Mouse (Mus musculus) G1E (cell line): ENCODE data around the gene Casr. TPM values are rescaled to one million over a fixed set of nuclear protein-coding genes. Genes with fewer than 3 reads are reported as not detected.
A peak's percentile ranks its signal among the peaks of the same experiment; 100 is the strongest.

Experiments
- ATAC-seq: 2 replicates; pipeline ENCODE4 v1.8.0; 2016; ENCODE audit warnings: mild to moderate bottlenecking; ENCODE audit not compliant: insufficient number of reproducible peaks, poor library complexity, low FRiP score, severe bottlenecking; ENCODE audit errors: extremely low read depth
- DNase-seq: peaks from one replicate; pipeline ENCODE4 v3.0.0; 2012; ENCODE audit warnings: low spot score
- H3K27me3 ChIP-seq: 2 replicates; pipeline ENCODE4 v1.6.1; 2012; ENCODE audit warnings: mild to moderate bottlenecking, low read length, inconsistent platforms; ENCODE audit not compliant: insufficient read depth
- H3K36me3 ChIP-seq: replicated peaks from 2 replicates; pipeline ENCODE3; 2012; ENCODE audit warnings: mild to moderate bottlenecking, inconsistent platforms
- H3K4me1 ChIP-seq: 2 replicates; pipeline ENCODE4 v1.6.1; 2012; ENCODE audit warnings: low read depth, low read length, inconsistent platforms, mixed read lengths; ENCODE audit not compliant: insufficient read depth
- H3K4me3 ChIP-seq: 2 replicates; pipeline ENCODE4 v1.5.1; 2012; ENCODE audit warnings: low read depth, mild to moderate bottlenecking, inconsistent platforms, low read length, moderate library complexity, mixed read lengths
- H3K9me3 ChIP-seq: replicated peaks from 2 replicates; pipeline ENCODE4 v1.6.1; 2012; ENCODE audit warnings: inconsistent platforms
- CTCF ChIP-seq: IDR thresholded peaks from 2 replicates; pipeline ENCODE4 v1.5.1; 2012; ENCODE audit warnings: low read depth, low read length, inconsistent platforms, mixed read lengths
- GATA1 ChIP-seq: IDR thresholded peaks from 2 replicates; pipeline ENCODE4 v1.6.1; 2012; ENCODE audit warnings: borderline replicate concordance, low read length, inconsistent platforms, mixed read lengths
- GATA2 ChIP-seq: IDR thresholded peaks from 2 replicates; pipeline ENCODE4 v1.6.1; 2012; ENCODE audit warnings: low read depth, low read length, inconsistent platforms, borderline replicate concordance
- POLR2AphosphoS5 ChIP-seq: IDR thresholded peaks from 2 replicates; pipeline ENCODE4 v1.6.1; 2012; ENCODE audit warnings: low read depth, low read length, inconsistent platforms; ENCODE audit not compliant: insufficient replicate concordance
- TAL1 ChIP-seq: conservative IDR thresholded peaks from 2 replicates; pipeline ENCODE4 v1.6.1; 2012; ENCODE audit warnings: low read depth, low read length, inconsistent platforms, mixed read lengths
- polyA plus RNA-seq: library from polyadenylated mRNA; stranded (reverse); fragments of >175 nt; gene quantifications from 2 replicates; pipeline ENCODE4 v1.2.3, GENCODE M21; 2012
- total RNA-seq, 2 experiments: library from RNA; stranded (forward) in 1 of 2; stranded (reverse) in 1 of 2; fragments of 200-1000 nt in 1 of 2; fragments of >200 nt in 1 of 2; fragmentation: Nextera tagmentation in 1 of 2; gene quantifications; 2 replicates each; pipeline ENCODE4 v1.2.3; 2014 to 2017

The Casr gene
- total RNA-seq (2014; fragmentation: Nextera tagmentation) (not detected in 2 replicates), total RNA-seq (2017) (0.06 and 0.44 TPM in 2 replicates), polyA plus RNA-seq (not detected in 2 replicates)

DNA sequence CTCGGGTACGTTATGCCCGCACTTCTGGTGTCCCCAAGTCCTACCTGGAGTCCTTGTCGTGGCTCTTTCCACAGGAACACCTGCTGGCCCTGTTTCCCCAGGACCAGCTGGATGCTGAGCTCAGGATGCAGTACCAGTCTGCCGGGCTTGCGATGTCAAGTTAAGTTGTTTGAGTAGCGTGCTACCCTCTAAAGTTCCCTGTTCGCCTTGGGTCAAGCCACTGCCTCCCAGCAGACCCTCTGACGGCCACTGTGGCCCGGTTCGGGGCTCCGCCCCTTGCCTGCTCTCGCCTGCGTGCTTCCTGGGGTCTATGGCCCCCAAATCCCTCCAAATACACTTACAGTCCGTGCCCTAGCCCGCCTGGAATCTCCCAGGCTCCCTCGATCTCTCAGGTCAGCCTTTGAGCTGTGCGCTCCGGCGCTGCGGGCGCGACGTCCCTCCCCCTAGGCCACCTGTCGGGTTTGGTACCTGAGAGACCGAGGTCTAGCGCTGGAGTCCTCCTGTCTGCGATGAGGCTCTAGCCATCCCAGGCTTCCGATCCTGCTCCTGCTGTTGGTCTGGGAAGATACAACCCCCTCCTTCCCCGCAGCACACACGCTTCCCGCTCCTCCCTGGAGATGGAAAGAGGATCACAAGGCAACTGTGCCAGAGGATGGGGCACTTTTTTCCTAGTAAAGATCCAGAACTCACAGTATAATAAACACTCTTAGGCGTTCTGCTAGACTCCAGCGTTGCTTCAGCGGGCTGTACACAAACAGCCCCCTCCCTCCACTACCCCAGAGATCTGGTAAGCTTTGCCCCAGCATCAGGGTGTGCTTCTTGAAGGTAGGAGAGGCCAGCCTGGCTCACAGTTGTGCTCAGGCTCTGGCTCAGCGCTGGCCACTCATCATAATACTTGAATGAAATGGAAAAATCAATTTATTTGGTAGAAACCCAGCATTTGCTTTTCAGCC, at the start of gene Casr:
Casr (minus strand) TSS at position 756 of the 953 bp plus-strand sequence.
- no peaks in the 10 kb centered on the region for H3K36me3 ChIP-seq
- H3K27me3 ChIP-seq, result peaks cover 6% of the 10 kb centered on the region; the same call in 1 of the 2 replicates
- DNase-seq (no peak), ATAC-seq (no peak)
- no peak within 1 kb of the TSS for H3K4me3 ChIP-seq
- H3K4me1 ChIP-seq, result no peaks in the 10 kb centered on the region
- no peak for TF ChIP-seq TAL1
- TF ChIP-seq GATA2, result no peak
- TF ChIP-seq CTCF, result no peak
- TF ChIP-seq GATA1, result no peak
- no peak for TF ChIP-seq POLR2AphosphoS5
- H3K9me3 ChIP-seq, result no peaks in the 10 kb centered on the region

DNA sequence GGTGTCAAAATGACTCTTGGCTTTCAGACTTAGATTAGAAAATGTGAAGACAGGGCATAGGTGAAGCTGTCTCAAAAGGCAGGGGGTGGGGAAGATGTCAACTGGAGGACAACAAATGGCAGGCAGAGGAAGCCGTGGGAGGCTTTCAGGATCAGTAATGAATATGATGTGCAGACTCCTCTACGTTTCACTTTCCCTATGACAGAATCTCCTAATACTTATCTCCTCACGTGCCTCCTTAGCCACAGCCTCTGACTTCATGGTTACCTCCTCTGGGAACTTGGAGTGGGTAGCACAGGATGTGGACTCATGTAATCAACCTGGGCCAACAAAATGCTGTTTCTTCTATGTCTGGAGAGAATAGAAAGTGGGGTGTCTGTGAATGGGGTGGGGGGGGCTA, 40.7 kb upstream of the Casr start:
- H3K27me3 ChIP-seq, result no peaks in the 10 kb centered on the region; the same call in 1 of the 2 replicates
- H3K9me3 ChIP-seq, result no peaks in the 10 kb centered on the region
- no peaks in the 10 kb centered on the region for H3K4me1 ChIP-seq
- ATAC-seq (no peak), DNase-seq (no peak)
- no peak overlapping the region for H3K4me3 ChIP-seq
- TF ChIP-seq POLR2AphosphoS5 (no peak), TAL1 (no peak), CTCF (no peak)
- H3K36me3 ChIP-seq, result no peaks in the 10 kb centered on the region

DNA sequence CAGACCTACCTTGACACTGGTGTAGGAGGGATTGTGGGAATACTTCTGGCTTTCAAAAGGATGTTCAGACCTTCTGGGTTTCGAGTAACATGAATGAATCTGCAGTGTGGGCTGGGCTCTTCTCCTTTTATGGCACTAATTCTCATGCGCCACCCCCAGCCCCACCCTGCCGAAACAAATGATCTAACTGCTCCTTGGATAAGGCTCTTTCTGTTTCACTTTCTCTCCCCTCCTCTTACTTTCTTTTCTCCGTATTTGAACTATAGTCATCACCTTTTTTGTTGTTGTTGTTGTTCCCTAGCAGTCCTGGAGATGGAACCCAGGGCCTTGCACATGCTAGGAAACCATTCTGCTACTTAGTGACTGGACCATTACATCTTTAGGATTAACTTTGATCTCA, 36.3 kb upstream of the Casr start:
- H3K4me3 ChIP-seq, result no peak overlapping the region
- TF ChIP-seq POLR2AphosphoS5 (no peak), GATA2 (no peak), GATA1 (no peak), CTCF (no peak), TAL1 (no peak)
- H3K4me1 ChIP-seq, result no peaks in the 10 kb centered on the region
- H3K9me3 ChIP-seq, result no peaks in the 10 kb centered on the region
- no peak for ATAC-seq
- no peak for DNase-seq
- no peaks in the 10 kb centered on the region for H3K36me3 ChIP-seq
- H3K27me3 ChIP-seq, result peaks cover 4% of the 10 kb centered on the region; the same call in 1 of the 2 replicates

DNA sequence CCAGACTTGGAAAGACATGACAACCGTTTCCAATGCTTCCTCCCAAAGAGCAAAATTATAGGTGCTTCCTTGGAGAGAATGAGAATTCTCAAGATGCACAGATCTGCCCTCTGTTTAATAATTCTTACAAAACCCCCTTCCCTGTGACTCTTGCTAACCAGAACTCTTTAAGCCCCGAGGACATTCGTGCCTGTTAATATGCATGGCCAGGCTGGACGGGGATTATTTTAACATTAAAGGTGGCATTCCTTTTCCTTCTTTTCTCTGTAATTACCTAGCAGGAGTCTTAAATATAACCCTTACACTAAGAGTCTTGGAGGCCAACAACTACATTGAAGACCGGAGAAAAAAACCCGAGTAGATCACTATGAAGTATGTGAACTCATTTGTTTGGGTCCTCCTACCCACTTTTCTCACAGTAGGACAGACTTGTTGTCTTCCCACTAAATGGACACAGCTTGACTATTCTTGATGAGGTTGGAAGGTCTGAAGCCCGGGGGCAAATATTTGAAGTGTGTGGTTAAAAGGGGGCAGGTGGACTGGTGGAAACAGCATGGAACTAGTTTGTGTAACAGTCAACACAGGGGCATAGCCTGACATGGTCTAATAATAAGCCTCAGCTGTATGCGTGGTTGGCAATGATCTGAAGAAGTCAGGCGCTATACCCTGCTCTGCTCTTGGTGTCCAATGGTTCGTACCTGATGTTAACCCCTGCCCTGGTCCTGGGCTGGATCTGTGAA, 34.9 kb upstream of the Casr start:
- no peak for ATAC-seq
- peaks cover 4% of the 10 kb centered on the region; the same call in 1 of the 2 replicates for H3K27me3 ChIP-seq
- H3K36me3 ChIP-seq, result no peaks in the 10 kb centered on the region
- no peaks in the 10 kb centered on the region for H3K9me3 ChIP-seq
- no peak overlapping the region for H3K4me3 ChIP-seq
- no peak for DNase-seq
- H3K4me1 ChIP-seq, result no peaks in the 10 kb centered on the region
- TF ChIP-seq GATA2, result no peak
- no peak for TF ChIP-seq CTCF
- no peak for TF ChIP-seq POLR2AphosphoS5
- TF ChIP-seq TAL1, result no peak
- TF ChIP-seq GATA1, result no peak

DNA sequence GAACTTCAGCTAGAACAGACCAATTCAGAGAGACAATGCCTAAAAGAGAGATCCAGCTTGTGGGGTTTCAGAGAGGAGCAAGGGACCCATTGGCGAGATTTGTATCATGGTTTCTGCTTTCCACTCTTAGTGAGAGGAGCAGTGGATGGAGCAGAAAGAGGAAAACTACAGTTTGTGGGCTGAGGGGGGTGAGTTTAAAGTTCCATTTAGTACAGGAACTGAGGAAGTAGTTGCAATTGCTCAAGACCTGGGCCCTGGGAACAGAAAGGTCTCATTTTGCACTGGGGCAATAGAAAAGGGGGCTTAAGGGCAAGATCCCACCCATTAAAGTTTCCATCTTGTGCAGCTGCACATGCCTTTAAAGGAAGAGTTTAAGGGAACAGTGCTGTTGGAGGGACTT, 28.0 kb upstream of the Casr start:
- H3K9me3 ChIP-seq, result no peaks in the 10 kb centered on the region
- no peaks in the 10 kb centered on the region for H3K36me3 ChIP-seq
- no peaks in the 10 kb centered on the region; the same call in 1 of the 2 replicates for H3K4me1 ChIP-seq
- H3K27me3 ChIP-seq, result peaks cover 11% of the 10 kb centered on the region; the same call in 1 of the 2 replicates
- DNase-seq, result no peak
- ATAC-seq, result no peak
- TF ChIP-seq CTCF (no peak), GATA1 (no peak), POLR2AphosphoS5 (no peak), TAL1 (no peak), GATA2 (no peak)
- no peak overlapping the region for H3K4me3 ChIP-seq

DNA sequence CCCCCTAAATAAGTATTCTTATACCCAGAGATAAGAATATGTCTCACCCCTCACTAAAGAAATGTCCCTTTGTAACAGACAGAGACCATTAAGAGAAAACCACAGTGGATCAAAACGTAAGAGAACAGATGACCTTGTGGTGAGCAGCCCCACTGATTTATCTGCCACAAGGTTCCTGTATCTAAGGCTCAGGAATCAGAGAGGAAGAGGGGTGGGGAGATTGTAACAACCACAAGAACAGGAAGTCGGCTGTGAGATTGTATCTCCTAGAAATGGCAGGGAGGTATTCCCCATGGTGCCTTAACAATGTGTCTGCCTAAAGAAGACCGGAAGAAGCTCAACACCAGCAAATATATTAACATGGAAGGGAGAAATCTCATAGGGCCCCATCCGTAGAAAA, 26.0 kb upstream of the Casr start:
- Histone ChIP-seq H3K4me1 (no peaks in the 10 kb centered on the region; the same call in 1 of the 2 replicates), H3K27me3 (peaks cover 7% of the 10 kb centered on the region; the same call in 1 of the 2 replicates), H3K36me3 (no peaks in the 10 kb centered on the region), H3K9me3 (no peaks in the 10 kb centered on the region), H3K4me3 (no peak overlapping the region)
- ATAC-seq (peak; percentile 60), DNase-seq (no peak)
- TF ChIP-seq POLR2AphosphoS5, result no peak
- no peak for TF ChIP-seq CTCF
- no peak for TF ChIP-seq TAL1
- no peak for TF ChIP-seq GATA2
- no peak for TF ChIP-seq GATA1
